Mouse (Mus musculus): ENCODE measurements around the gene Spns2. TPM values are rescaled to one million over a fixed set of nuclear protein-coding genes. Genes with fewer than 3 reads are reported as not detected.

Spns2 gene
- total and polyA plus RNA-seq, 3 experiments: 0.07 to 0.17 (median 0.14) TPM

GRCm38 (mm10) chr11:72455694-72456093 is 34.0 kb downstream of the Spns2 start:
- Histone ChIP-seq H3K27me3 (replicated peaks) (no peaks in the 10 kb centered on the region), H3K4me1 (ENCODE audit: control insufficient read depth in 1 of 2, insufficient read depth in 2 of 2) (peaks cover 22 to 52% of the 10 kb centered on the region in 2 experiments), H3K27ac (ENCODE audit: insufficient read depth, low read depth) (no peak overlapping the region), H3K4me3 (replicated peaks in 1 of 3; ENCODE audit: low read depth in 2 of 3, low read length in 2 of 3, poor library complexity in 1 of 3) (no peak overlapping the region), H3K9ac (ENCODE audit: insufficient read depth, low read depth) (no peak overlapping the region), H3K4me2 (ENCODE audit: insufficient read depth, low read depth, poor library complexity, severe bottlenecking) (no peak overlapping the region), H3K36me3 (replicated peaks in 1 of 2; ENCODE audit: control insufficient read depth in 1 of 2, insufficient read depth in 1 of 2, low read length in 1 of 2) (peaks cover 19 to 30% of the 10 kb centered on the region in 2 experiments), H3K79me2 (replicated peaks; ENCODE audit: control insufficient read depth, extremely low read depth, insufficient read depth, poor library complexity, severe bottlenecking) (no peaks in the 10 kb centered on the region), H3K9me3 (replicated peaks; ENCODE audit: low read length) (no peaks in the 10 kb centered on the region)
- no peak for DNase-seq (ENCODE audit: extremely low read depth)
- TF ChIP-seq ZKSCAN1 (IDR thresholded peaks at IDR 0.05; ENCODE audit: borderline replicate concordance, low read depth, low read length) (no peak), BHLHE40 (IDR thresholded peaks at IDR 0.05; ENCODE audit: low read depth, low read length) (no peak), GABPA (IDR thresholded peaks at IDR 0.05; ENCODE audit: insufficient replicate concordance, low read depth, low read length) (no peak), MXI1 (IDR thresholded peaks at IDR 0.05; ENCODE audit: low read depth, low read length) (no peak), POLR2A (IDR thresholded peaks at IDR 0.05; ENCODE audit: low read depth, low read length) (no peak), ZMIZ1 (IDR thresholded peaks at IDR 0.05; ENCODE audit: low read depth, low read length) (no peak), E2F4 (IDR thresholded peaks at IDR 0.05; ENCODE audit: insufficient replicate concordance, low read depth, low read length) (no peak), NRF1 (IDR thresholded peaks at IDR 0.05; ENCODE audit: low read depth, low read length) (no peak), MEF2A (IDR thresholded peaks at IDR 0.05; ENCODE audit: borderline replicate concordance, low read depth, low read length) (no peak), ZNF384 (IDR thresholded peaks at IDR 0.05; ENCODE audit: low read depth, low read length) (no peak), ZC3H11A (IDR thresholded peaks at IDR 0.05; ENCODE audit: low read depth, low read length) (no peak), TBP (conservative IDR thresholded peaks at IDR 0.05; ENCODE audit: low read depth, low read length) (no peak), JUN (IDR thresholded peaks at IDR 0.05; ENCODE audit: insufficient read depth, low read depth, low read length) (no peak), EP300 (IDR thresholded peaks at IDR 0.05; ENCODE audit: low read length) (no peak)
- dilution Hi-C loops (cut with MboI; ENCODE audit: extremely low pct_ligation_motif_present, extremely low pct_unique_long_range_greater_than_20kb, low sequenced_read_pairs): no loop called here
- in situ Hi-C loops (cut with MboI; ENCODE audit: low pct_ligation_motif_present, low pct_unique_long_range_greater_than_20kb, low sequenced_read_pairs): loop anchor here (5.0 kb wide), 1 partner anchor 82 kb away; no protein-coding TSS in a partner anchor

- no peak for DNase-seq (ENCODE audit: extremely low read depth)
- peak; percentile 29; the same call in 1 of the 2 replicates for TF ChIP-seq IRF4 (IDR thresholded peaks at IDR 0.05; ENCODE audit: low read depth, low read length)
- 0 out of 2 replicates have a peak, but pooled peaks have one; percentile 49 for TF ChIP-seq ZMIZ1 (IDR thresholded peaks at IDR 0.05; ENCODE audit: low read depth, low read length)
- no peak for TF ChIP-seq PAX5 (IDR thresholded peaks at IDR 0.05; ENCODE audit: low read length)
- no peak for TF ChIP-seq CTCF (conservative IDR thresholded peaks at IDR 0.05 in 1 of 2, IDR thresholded peaks at IDR 0.05 in 1 of 2; ENCODE audit: low read depth in 2 of 2, low read length in 2 of 2)
- peak; percentile 18; the same call in 1 of the 2 replicates for TF ChIP-seq CHD2 (IDR thresholded peaks at IDR 0.05; ENCODE audit: low read length)
- 0 out of 2 replicates have a peak, but pooled peaks have one; percentile 27 for TF ChIP-seq TCF12 (IDR thresholded peaks at IDR 0.05; ENCODE audit: low read depth, low read length)
- no peak for TF ChIP-seq NELFE (IDR thresholded peaks at IDR 0.05; ENCODE audit: low read depth, low read length)
- no peak for TF ChIP-seq POLR2AphosphoS2 (IDR thresholded peaks at IDR 0.05; ENCODE audit: low read depth, low read length)
- no peak for TF ChIP-seq ZC3H11A (IDR thresholded peaks at IDR 0.05; ENCODE audit: low read depth, low read length)
- TF ChIP-seq SIN3A (IDR thresholded peaks at IDR 0.05; ENCODE audit: low read length): no peak
- no peak for TF ChIP-seq USF2 (conservative IDR thresholded peaks at IDR 0.05; ENCODE audit: low read depth, low read length)
- peak; percentile 68; the same call in 1 of the 2 replicates for TF ChIP-seq MXI1 (IDR thresholded peaks at IDR 0.05; ENCODE audit: low read depth, low read length)
- no peak for TF ChIP-seq MAFK (IDR thresholded peaks at IDR 0.05; ENCODE audit: insufficient replicate concordance, low read length)
- TF ChIP-seq ELF1 (IDR thresholded peaks at IDR 0.05; ENCODE audit: low read depth, low read length): 0 out of 2 replicates have a peak, but pooled peaks have one; percentile 17
- peak; percentile 64; the same call in 1 of the 2 replicates for TF ChIP-seq MAZ (IDR thresholded peaks at IDR 0.05; ENCODE audit: low read depth, low read length)
- TF ChIP-seq RCOR1 (conservative IDR thresholded peaks at IDR 0.05; ENCODE audit: low read depth, low read length): no peak
- no peak for TF ChIP-seq UBTF (IDR thresholded peaks at IDR 0.05; ENCODE audit: low read depth, low read length)
- TF ChIP-seq KAT2A (IDR thresholded peaks at IDR 0.05; ENCODE audit: insufficient replicate concordance, low read length): no peak
- no peak for TF ChIP-seq GABPA (IDR thresholded peaks at IDR 0.05; ENCODE audit: insufficient replicate concordance, low read depth, low read length)
- no peaks in the 10 kb centered on the region for H3K79me2 ChIP-seq (replicated peaks; ENCODE audit: control insufficient read depth, extremely low read depth, insufficient read depth, poor library complexity, severe bottlenecking)
- H3K4me3 ChIP-seq (replicated peaks in 1 of 3; ENCODE audit: low read depth in 2 of 3, low read length in 2 of 3, poor library complexity in 1 of 3): no peak overlapping the region
- no peaks in the 10 kb centered on the region for H3K9me3 ChIP-seq (replicated peaks; ENCODE audit: low read length)
- peaks cover 43 to 54% of the 10 kb centered on the region in 2 experiments for H3K36me3 ChIP-seq (replicated peaks in 1 of 2; ENCODE audit: control insufficient read depth in 1 of 2, insufficient read depth in 1 of 2, low read length in 1 of 2)
- in situ Hi-C loops (cut with MboI; ENCODE audit: low pct_ligation_motif_present, low pct_unique_long_range_greater_than_20kb, low sequenced_read_pairs): no loop called here
- peaks cover 22 to 68% of the 10 kb centered on the region in 2 experiments for H3K4me1 ChIP-seq (ENCODE audit: control insufficient read depth in 1 of 2, insufficient read depth in 2 of 2)
- peak overlapping the region; percentile 29; the same call in 1 of the 2 replicates for H3K27ac ChIP-seq (ENCODE audit: insufficient read depth, low read depth)
- no peak overlapping the region; the same call in 1 of the 2 replicates for H3K4me2 ChIP-seq (ENCODE audit: insufficient read depth, low read depth, poor library complexity, severe bottlenecking)
- no peak overlapping the region for H3K9ac ChIP-seq (ENCODE audit: insufficient read depth, low read depth)
- H3K27me3 ChIP-seq (replicated peaks): no peaks in the 10 kb centered on the region
- dilution Hi-C loops (cut with MboI; ENCODE audit: extremely low pct_ligation_motif_present, extremely low pct_unique_long_range_greater_than_20kb, low sequenced_read_pairs): no loop called here
Observed at GRCm38 (mm10) chr11:72453105-72453953, 36.4 kb downstream of the Spns2 start.

All from CH12.LX (cell line).